Mouse (Mus musculus) yolk sac, embryonic 10.5 days (tissue): ENCODE results near the gene Gm20518.

Source experiments
- DNase-seq: peaks from one replicate; pipeline ENCODE4 v3.0.0-alpha.2; 2017; ENCODE audit warnings: low spot score

Gm20518 gene

GRCm38 (mm10) chr16:17896091-17896490 lies 4.6 kb upstream of the Gm20518 start:
- DNase-seq, result no peak

DNA sequence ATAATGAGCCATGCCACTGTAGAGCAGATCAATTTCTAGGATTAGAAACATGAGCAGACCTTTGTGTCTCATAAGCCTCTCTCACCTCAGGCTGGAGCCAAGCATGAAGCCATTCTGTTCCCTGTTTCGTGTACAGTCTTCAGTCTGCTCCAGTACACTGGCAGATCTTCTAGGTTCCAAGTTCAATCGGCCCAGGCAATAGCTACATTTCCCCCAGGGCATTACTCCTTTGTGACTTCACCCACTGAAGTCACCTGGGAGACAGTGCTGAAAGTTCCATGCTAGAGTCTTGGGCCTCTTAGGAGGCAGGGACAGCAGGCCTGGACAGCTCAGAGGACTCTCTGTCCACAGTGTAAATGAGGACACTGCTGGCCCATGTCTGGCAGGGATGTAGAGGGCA lies 2.5 kb upstream of the Gm20518 start, which contains the start of gene Tssk1:
Tssk1 (plus strand) TSS at position 301 of the 400 bp plus-strand sequence.
- no peak for DNase-seq

GRCm38 (mm10) chr16:17892606-17893005 lies 1.1 kb upstream of the Gm20518 start:
- no peak for DNase-seq

DNA sequence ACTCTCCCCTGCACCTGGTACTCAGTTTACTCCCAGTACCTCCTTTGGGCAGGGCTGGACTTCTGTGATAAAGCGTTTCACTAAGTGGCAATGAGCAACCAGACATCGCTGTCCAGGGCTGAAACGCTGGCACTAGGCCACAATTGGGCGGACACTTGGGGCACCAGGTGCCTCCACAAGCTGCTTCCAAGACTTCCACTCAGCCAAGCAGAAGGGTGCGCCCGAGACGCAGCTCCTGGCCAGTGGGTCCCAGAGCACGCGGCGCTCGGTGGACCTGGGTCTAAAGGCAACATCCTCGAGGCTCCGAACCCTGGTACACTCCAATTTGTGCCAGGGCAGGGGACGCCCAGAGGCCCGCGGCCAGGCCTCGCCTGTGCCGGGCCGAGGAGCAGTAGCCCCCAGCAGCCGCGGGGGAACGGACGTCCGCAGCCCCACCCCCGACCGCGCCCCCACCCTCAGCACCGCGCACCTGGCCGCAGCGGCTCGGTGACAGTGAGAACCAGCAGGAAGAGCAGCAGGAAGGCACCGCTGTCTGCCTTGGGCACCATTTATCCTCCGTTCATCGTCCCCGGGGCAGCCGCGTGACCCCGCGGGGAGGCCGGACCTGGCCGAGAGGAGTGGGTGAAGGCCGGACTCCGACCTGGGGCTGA lies 429 bp downstream of the Gm20518 start:
- DNase-seq, result peak; percentile 58

DNA sequence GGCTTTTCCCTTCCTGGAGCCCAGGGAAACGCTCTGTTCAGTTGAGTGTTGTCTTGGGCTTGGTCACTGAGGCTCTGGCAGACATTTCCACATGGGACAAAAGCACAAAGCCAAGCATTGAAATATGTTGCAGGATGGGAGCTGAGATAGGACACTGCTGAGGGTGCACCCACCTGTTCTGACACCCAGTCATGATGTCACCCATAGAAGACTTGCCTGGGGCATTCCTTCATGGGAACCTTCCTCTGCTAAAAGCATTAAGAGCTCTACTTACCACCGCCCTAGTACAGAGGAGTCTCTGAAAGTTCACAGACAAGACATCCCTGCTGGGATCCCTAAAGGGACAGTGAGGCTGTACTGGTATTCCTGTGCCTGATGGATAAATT lies 1.1 kb downstream of the Gm20518 start:
- DNase-seq, result no peak

GRCm38 (mm10) chr16:17889689-17890341 lies 1.7 kb downstream of the Gm20518 start:
- no peak for DNase-seq

DNA sequence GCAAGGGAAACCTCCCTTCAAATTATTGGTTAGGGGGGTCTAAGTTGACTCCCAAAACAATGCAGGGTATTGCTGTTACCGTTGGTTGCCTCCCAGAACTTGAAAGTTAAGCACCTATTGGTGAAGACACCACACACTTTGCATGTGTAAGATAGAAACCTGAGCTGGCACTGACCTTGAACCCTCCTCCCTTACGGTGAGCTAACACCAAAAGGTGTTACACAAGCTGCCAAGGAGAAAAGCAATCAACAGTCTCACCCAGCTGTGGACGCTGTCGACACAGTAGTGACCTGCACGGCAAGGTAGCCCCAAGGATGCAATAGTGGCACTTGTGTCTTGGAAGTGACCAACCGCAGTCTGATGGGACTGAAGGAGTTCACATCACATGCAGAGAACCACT lies 7.4 kb downstream of the Gm20518 start:
- no peak for DNase-seq

GRCm38 (mm10) chr16:17882196-17882595 lies 9.3 kb downstream of the Gm20518 start:
- no peak for DNase-seq

DNA sequence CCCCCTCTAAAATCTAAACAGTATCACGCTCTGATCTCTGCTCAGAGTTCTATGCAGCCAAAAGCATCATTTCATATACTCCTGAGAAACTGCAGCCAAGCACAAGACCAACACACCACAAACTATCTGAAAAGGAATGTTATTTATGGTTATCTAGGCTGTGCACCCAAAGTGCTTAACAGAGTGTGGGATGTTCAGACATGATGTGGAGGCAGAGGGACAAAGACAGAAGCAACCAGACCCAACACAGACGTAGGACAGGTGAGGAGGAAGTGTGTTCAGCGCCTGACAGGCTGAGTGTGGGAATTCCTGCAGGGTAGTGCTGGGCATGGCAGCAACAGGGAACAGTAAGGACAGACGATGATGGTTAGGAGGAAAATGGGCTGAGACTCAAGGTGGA lies 11.9 kb downstream of the Gm20518 start:
- no peak for DNase-seq

DNA sequence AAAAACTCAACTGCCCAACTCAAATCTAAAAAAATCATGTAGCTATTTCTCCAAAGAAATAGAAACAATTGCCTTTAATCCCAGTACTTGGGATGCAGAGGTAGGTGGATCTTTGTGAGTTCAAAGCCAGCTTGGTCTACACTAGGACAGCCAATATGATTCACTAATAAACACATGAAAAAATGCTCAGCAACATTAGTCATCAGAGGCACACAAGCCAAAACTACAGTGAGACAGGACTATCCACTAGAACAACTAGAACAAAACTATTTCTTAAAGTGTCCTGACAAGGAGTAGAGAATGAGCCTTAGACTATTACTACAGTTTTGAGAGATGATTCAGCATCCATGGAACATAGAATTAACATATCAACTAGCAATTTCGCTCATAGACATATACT lies 15.4 kb downstream of the Gm20518 start:
- no peak for DNase-seq

GRCm38 (mm10) chr16:17875174-17875573 lies 16.3 kb downstream of the Gm20518 start:
- DNase-seq, result no peak

DNA sequence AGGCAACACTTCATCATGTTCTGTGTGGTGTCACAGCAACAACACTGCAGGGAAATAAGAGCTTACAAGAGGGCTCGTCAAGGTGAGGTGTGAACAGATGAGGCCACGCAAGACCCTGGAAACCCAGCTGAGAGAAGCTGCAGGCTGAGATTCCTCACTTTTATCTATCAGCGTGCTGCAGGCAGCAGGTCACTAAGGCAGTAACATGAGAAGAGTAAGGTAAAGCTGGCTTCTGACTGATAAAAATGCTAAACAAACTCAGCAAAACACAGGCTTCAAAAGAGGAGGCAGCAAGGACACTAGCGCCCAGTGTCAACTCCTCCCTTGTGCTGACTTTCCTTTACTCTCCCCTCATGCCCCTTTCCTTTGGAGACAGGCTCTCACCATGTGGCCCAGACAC lies 18.5 kb downstream of the Gm20518 start:
- DNase-seq, result no peak

DNA sequence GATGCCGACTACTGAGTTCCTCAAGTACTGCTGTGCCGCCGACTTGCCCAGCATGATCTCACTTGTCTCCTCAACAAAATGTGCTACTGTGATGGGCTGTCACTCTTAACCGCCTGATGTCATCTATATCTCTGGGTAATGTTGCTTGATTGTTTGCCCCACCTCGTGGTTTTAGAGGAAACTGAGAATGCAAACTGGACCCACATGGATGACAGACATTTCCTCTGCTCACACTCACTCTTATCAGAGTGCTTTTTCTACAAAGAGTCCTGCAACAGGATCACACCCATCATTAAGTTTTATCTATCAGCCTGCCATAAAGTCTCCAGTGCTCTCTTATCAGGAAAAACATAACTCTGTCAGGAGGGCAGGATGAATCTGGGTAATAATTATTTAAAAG lies 20.2 kb downstream of the Gm20518 start:
- DNase-seq, result no peak

- peak; percentile 78 for DNase-seq
Measured at GRCm38 (mm10) chr16:17865770-17866169, 25.7 kb downstream of the Gm20518 start.

DNA sequence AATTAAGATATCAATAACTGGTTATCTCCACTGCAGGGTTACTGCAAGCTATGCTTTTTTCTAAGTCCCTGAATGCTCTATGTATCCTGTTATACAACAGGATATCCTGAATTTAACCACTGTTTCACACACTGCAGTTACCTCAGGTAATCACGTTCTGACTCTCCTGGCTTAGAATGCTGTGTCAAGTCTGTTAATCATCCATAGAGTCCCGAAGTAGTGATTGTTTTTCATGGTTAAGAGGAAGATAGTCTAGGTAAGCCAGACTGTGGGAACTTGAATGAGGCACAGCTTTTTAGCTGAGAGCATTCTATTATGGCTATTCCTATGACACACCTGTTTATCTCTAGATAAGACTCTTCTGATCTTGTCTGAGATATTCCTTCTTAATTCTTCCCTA lies 26.2 kb downstream of the Gm20518 start:
- DNase-seq, result no peak

DNA sequence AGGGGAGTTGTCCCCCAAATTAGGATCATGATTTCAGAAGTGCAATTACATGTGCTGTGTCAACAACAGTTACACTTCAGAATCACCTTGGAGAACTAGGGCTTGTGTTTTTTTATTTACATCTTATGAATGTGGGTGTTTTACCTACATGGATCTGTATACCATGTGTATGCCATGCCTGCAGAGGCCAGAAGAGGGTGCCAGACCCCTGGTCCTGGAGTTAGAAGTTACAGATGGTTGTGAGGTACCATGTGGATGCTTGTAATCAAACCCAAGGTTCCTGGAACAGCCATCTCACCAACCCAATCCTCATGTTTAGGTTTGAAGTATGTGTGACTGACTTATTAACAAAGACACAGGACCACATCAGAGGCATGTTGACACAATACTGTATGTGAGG lies 32.9 kb downstream of the Gm20518 start:
- no peak for DNase-seq

- no peak for DNase-seq
Measured at GRCm38 (mm10) chr16:17857157-17857556, 34.3 kb downstream of the Gm20518 start.

DNA sequence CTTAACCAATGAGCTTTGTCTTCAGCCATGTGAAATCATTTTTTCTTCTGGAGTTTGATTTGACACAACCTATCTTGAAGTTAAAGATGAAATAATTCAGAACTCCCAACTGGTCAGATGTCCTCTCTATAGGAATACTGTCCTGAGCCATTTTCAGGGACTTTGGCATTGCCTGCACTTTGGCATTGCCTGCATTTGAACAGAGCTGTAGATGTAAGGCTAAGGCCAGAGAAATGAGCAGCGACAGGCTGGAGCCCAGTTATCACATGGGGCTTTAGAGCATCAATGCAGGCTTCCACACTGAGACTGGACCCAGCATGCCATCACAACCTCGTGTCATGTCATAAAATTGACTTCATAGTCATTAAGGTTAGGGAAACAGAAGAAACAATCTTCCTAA lies 38.2 kb downstream of the Gm20518 start:
- no peak for DNase-seq

DNA sequence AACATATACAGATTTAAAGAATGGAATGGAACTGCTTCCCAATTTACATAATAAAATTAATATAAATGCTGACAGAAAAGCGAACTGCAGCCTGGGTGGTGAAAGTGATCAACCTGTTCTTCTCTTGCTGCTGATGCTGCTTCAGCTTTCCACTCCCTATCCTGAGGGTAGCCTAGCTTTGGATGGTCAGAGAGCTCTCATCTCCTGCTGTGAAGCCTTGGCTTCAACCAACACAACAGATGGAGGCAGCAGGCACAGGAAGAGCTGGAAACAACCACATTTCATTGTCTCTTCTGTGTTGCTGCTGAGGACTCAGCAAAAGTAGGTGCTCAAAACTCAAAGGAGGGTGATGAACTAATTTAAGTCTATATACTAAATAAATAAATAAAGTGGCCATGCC lies 39.6 kb downstream of the Gm20518 start:
- DNase-seq, result no peak

GRCm38 (mm10) chr16:17851331-17851730 lies 40.1 kb downstream of the Gm20518 start:
- no peak for DNase-seq

- no peak for DNase-seq
Measured at GRCm38 (mm10) chr16:17849486-17849885, 42.0 kb downstream of the Gm20518 start.

GRCm38 (mm10) chr16:17848928-17849327 lies 42.5 kb downstream of the Gm20518 start:
- peak; percentile 26 for DNase-seq

GRCm38 (mm10) chr16:17848431-17848830 lies 43.0 kb downstream of the Gm20518 start:
- no peak for DNase-seq
